Mouse (Mus musculus) megakaryocyte, adult 5-6 weeks (primary cell): ENCODE data around the gene Alk. TPM values are rescaled to one million over a fixed set of nuclear protein-coding genes. Genes with fewer than 3 reads are reported as not detected.

ENCODE experiments used
- ATAC-seq: 2 replicates; pipeline ENCODE4 v1.8.0; 2016; ENCODE audit warnings: mild to moderate bottlenecking, inconsistent platforms; ENCODE audit not compliant: poor library complexity, severe bottlenecking
- total RNA-seq, 2 experiments: library from RNA; stranded (forward) in 1 of 2; stranded (reverse) in 1 of 2; fragments of 153-499, 151-499 nt in 1 of 2; fragments of 221-1000, 200-1000 nt in 1 of 2; gene quantifications; 2 replicates each; pipeline versions ENCODE4 v1.2.3 to v1.2.4; 2015 to 2017

The Alk gene
- total RNA-seq, 2 experiments from 2014 or later, result not detected

- ATAC-seq, result no peak
These were observed 775.6 kb downstream of the Alk start for GRCm38 (mm10) chr17:71828647-71829414.

DNA sequence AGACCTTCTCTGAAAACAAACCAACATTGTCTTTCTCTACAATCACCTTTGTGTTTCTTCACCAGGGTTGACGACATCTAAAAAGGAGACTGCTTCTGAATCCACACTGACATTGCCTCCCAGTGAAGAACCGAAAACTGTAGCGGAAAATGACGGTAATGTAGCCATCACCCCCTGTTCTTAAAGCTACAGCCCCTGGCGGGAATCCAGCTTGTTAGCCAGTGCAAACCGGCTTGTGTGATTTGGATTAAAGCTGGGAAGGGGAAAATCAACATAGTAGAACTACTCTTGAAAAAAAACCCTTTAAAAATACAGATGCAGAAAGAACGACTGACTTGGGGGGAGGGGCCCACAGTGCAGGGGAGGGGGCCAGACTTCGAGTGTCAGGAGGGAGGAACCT, 776.8 kb downstream of the Alk start:
- no peak for ATAC-seq

- no peak for ATAC-seq
These were observed 777.8 kb downstream of the Alk start for GRCm38 (mm10) chr17:71826603-71827002.

GRCm38 (mm10) chr17:71823622-71824306, 780.7 kb downstream of the Alk start:
- no peak for ATAC-seq

Other genes with a start within 250 kb of the Alk start
- gene Ypel5, start 231.8 kb upstream of the Alk start, total RNA-seq (2015), result 62.6 and 73.6 TPM in 2 replicates
- gene Ypel5, start 231.8 kb upstream of the Alk start, total RNA-seq (2017), result 71.0 TPM in 2 replicates